Mouse (Mus musculus) embryonic facial prominence, embryonic 11.5 days (tissue): Measurements from ENCODE around the gene Dedd. TPM values are rescaled to one million over a fixed set of nuclear protein-coding genes. Genes with fewer than 3 reads are reported as not detected.
A peak's percentile ranks its signal among the peaks of the same experiment; 100 is the strongest.

Experiments used
- ATAC-seq: fragments of 200-750 bp; cut with Nextera tagmentation; replicated peaks from 2 replicates; pipeline ENCODE4 v1.8.0; 2017; ENCODE audit warnings: low read depth; ENCODE audit not compliant: insufficient number of reproducible peaks, low FRiP score, low TSS enrichment
- DNase-seq: peaks from one replicate; pipeline ENCODE4 v3.0.0-alpha.2; 2015; ENCODE audit warnings: low spot score
- H3K27ac ChIP-seq: fragments of 300-500 bp; sonication (generic); replicated peaks from 2 replicates; pipeline ENCODE4 v1.5.1; 2014; ENCODE audit warnings: mild to moderate bottlenecking, low read depth, low read length, control low read depth
- H3K27me3 ChIP-seq: fragments of 300-500 bp; sonication (generic); 2 replicates; pipeline ENCODE4 v1.6.1; 2014; ENCODE audit warnings: mild to moderate bottlenecking, low read length, moderate library complexity, mixed read lengths; ENCODE audit not compliant: control insufficient read depth, insufficient read depth
- H3K36me3 ChIP-seq: fragments of 300-500 bp; sonication (generic); replicated peaks from 2 replicates; pipeline ENCODE4 v1.6.1; 2014; ENCODE audit warnings: low read depth, mild to moderate bottlenecking, low read length, moderate library complexity, mixed read lengths; ENCODE audit not compliant: control insufficient read depth, insufficient read depth
- H3K4me1 ChIP-seq: fragments of 300-500 bp; sonication (generic); 2 replicates; pipeline ENCODE4 v1.6.1; 2014; ENCODE audit warnings: low read length, mixed read lengths; ENCODE audit not compliant: control insufficient read depth, insufficient read depth
- H3K4me2 ChIP-seq: fragments of 300-500 bp; sonication (generic); 2 replicates; pipeline ENCODE4 v1.6.1; 2014; ENCODE audit warnings: low read depth, mild to moderate bottlenecking, control low read depth, low read length, moderate library complexity
- H3K4me3 ChIP-seq: fragments of 300-500 bp; sonication (generic); 2 replicates; pipeline ENCODE4 v1.5.1; 2014; ENCODE audit warnings: low read depth, low read length, control low read depth
- H3K9ac ChIP-seq: fragments of 300-500 bp; sonication (generic); replicated peaks from 2 replicates; pipeline ENCODE4 v1.6.1; 2014; ENCODE audit warnings: mild to moderate bottlenecking, control low read depth, low read length
- H3K9me3 ChIP-seq: fragments of 300-500 bp; sonication (generic); replicated peaks from 2 replicates; pipeline ENCODE4 v1.6.1; 2016; ENCODE audit warnings: mild to moderate bottlenecking, low read length, inconsistent platforms, mixed read lengths; ENCODE audit not compliant: control insufficient read depth
- WGBS: fragments of 180-500 bp; shearing (Covaris S2); extraction: QIAGEN DNeasy Blood & Tissue Kit; methylation state at CpG from one replicate; pipeline ENCODE4 v1.1.7; 2014; 5-methylcytosine and 5-hydroxymethylcytosine counted together
- polyA plus RNA-seq: library from polyadenylated mRNA; unstranded; fragments of >200 nt; fragmentation: Nextera tagmentation; extraction: Ambion mirVana; gene quantifications from 2 replicates; pipeline ENCODE4 v1.2.1, GENCODE M21; 2014

Gene Dedd
- polyA plus RNA-seq, 1 experiment from 2014 or later: 51.7 TPM

GRCm38 (mm10) chr1:171284491-171284890 is 44.5 kb upstream of the Dedd start:
- DNase-seq (no peak), ATAC-seq (no peak)
- H3K4me2 ChIP-seq: no peak overlapping the region
- H3K9me3 ChIP-seq: no peaks in the 10 kb centered on the region
- H3K27me3 ChIP-seq: no peaks in the 10 kb centered on the region
- WGBS: 92% methylated on average over 15 of the region's 15 CpGs
- H3K27ac ChIP-seq: no peak overlapping the region
- no peak overlapping the region for H3K4me3 ChIP-seq
- H3K36me3 ChIP-seq: no peaks in the 10 kb centered on the region; the same call in none of the 2 replicates
- H3K9ac ChIP-seq: no peak overlapping the region
- H3K4me1 ChIP-seq: peaks cover 6% of the 10 kb centered on the region; the same call in 1 of the 2 replicates

GRCm38 (mm10) chr1:171285096-171285892 is 43.7 kb upstream of the Dedd start:
- ATAC-seq: no peak
- Histone ChIP-seq H3K9ac (no peak overlapping the region), H3K27ac (no peak overlapping the region), H3K36me3 (no peaks in the 10 kb centered on the region; the same call in none of the 2 replicates), H3K4me3 (no peak overlapping the region), H3K4me1 (0 out of 2 replicates have a peak, but pooled peaks cover under 1% of the 10 kb centered on the region), H3K9me3 (no peaks in the 10 kb centered on the region), H3K4me2 (no peak overlapping the region), H3K27me3 (no peaks in the 10 kb centered on the region)
- no peak for DNase-seq
- 87% methylated on average over 20 of the region's 20 CpGs for WGBS

DNA sequence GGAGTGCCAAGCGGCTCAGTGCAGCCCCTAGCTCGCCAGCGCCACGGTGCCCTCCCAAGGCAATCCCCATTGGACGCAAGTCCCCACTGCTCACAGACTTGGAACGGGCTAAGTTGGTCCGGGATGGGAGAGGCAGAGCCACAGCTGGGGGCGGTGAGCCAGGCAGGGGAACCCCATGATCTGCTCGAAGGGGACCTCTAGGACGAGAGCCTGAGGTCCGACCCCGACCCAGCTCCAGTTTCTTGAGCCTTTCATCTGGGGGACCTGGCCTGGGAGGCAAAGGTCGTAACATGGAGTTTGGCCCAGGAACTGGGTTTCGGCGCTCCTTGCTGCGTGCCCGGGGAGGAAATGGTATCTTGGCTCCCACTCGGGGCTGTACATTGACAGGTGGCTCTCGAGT is 42.4 kb upstream of the Dedd start:
- Histone ChIP-seq H3K4me2 (peak overlapping the region; percentile 67; the same call in 1 of the 2 replicates), H3K9me3 (no peaks in the 10 kb centered on the region), H3K27ac (no peak overlapping the region), H3K27me3 (no peaks in the 10 kb centered on the region), H3K9ac (no peak overlapping the region), H3K36me3 (no peaks in the 10 kb centered on the region; the same call in none of the 2 replicates), H3K4me3 (0 out of 2 replicates have a peak overlapping the region, but pooled peaks have one; percentile 90), H3K4me1 (no peaks in the 10 kb centered on the region)
- DNase-seq (no peak), ATAC-seq (no peak)
- 90% methylated on average over 19 of the region's 19 CpGs for WGBS

DNA sequence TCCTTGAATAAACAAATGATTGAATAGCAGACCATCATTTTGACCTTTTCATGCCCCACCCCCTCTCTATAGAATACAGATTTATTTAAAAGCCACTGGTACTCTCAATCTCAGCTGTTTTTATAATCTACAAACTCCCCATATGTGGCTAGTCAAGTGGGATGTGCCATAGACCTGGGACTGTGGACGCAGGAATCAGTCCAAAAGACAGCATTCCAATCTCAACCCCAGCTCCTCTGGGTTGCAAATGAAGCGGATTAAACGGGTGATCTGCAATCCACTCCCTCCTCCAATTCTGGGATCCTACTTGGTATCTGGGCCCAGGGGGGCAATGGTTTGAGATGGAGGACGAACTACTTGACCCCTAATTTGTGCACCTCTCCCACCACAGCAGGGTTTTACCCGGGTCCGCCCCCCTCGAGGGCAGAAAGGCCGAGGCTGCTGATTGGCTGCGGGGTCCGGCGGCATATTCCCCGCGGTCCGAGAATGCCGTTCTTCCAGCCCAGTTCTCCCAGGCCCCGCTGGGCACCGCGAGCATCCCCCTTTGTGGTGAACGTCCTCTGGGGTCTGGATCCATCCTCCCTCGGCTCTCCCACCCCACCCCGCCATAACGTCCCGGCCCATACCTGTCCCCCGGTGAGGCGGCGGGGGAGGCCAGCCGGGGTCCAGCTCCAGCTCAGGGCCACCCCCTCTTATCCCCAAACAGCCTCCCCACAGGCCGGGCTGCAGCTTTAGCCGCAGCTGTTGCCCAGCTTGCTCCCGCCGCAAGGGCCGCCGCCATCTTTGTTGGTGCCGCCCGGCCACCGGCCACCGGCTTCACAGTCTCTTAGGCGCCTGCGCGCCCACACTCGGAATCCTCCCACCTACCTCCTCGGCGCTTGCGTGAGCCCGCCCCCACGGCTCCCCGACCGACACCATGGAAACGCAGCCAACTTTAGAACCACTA is 41.5 kb upstream of the Dedd start, which contains the start of gene Usp21:
Gene Usp21 (minus strand): TSS at position 856 of the 946 bp plus-strand sequence.
- H3K36me3 ChIP-seq: no peaks in the 10 kb centered on the region; the same call in none of the 2 replicates
- peak within 1 kb of the TSS; percentile 99 for H3K9ac ChIP-seq
- H3K4me3 ChIP-seq: peak within 1 kb of the TSS; percentile 90
- no peaks in the 10 kb centered on the region for H3K27me3 ChIP-seq
- H3K4me2 ChIP-seq: peak within 1 kb of the TSS; percentile 67
- DNase-seq: peak; percentile 96
- peak; percentile 91 for ATAC-seq
- peak within 1 kb of the TSS; percentile 88 for H3K27ac ChIP-seq
- 1% methylated on average over 48 of the region's 49 CpGs for WGBS
- H3K4me1 ChIP-seq: no peaks in the 10 kb centered on the region
- no peaks in the 10 kb centered on the region for H3K9me3 ChIP-seq

GRCm38 (mm10) chr1:171288328-171288727 is 40.6 kb upstream of the Dedd start:
- H3K9me3 ChIP-seq: no peaks in the 10 kb centered on the region
- H3K36me3 ChIP-seq: no peaks in the 10 kb centered on the region; the same call in none of the 2 replicates
- peak overlapping the region; percentile 88; the same call in 1 of the 2 replicates for H3K27ac ChIP-seq
- H3K4me1 ChIP-seq: no peaks in the 10 kb centered on the region
- WGBS: 66% methylated on average over 4 of the region's 4 CpGs
- peak overlapping the region; percentile 67; the same call in 1 of the 2 replicates for H3K4me2 ChIP-seq
- H3K9ac ChIP-seq: no peak overlapping the region
- ATAC-seq (no peak), DNase-seq (no peak)
- H3K4me3 ChIP-seq: peak overlapping the region; percentile 90; the same call in 1 of the 2 replicates
- no peaks in the 10 kb centered on the region for H3K27me3 ChIP-seq

DNA sequence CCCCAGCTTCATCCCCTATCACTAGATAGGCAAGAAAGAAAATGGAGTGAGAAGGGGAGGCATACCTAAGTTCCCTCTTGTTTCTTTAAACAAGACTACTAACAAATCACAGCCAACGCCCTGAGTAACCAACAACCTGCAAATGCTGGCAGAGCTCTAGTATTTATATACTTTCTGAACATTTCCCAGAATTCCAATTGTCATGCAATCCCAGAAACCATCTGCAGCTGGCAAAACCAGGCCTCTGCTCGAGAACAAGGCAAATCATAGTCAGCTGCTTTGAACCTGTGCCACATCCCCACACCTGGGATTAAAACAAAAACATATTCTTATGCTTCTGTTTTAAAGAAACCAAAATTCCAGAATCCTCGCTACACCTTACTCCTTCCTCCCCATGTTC is 35.6 kb upstream of the Dedd start:
- Histone ChIP-seq H3K27ac (no peak overlapping the region), H3K27me3 (no peaks in the 10 kb centered on the region), H3K36me3 (no peaks in the 10 kb centered on the region; the same call in none of the 2 replicates), H3K4me3 (no peak overlapping the region), H3K4me2 (no peak overlapping the region), H3K9me3 (no peaks in the 10 kb centered on the region), H3K4me1 (no peaks in the 10 kb centered on the region), H3K9ac (no peak overlapping the region)
- no peak for ATAC-seq
- no peak for DNase-seq
- 84% methylated on average over 3 of the region's 3 CpGs for WGBS

- no peaks in the 10 kb centered on the region for H3K27me3 ChIP-seq
- H3K27ac ChIP-seq: peak overlapping the region; percentile 91; the same call in 1 of the 2 replicates
- 55% methylated on average over 5 of the region's 5 CpGs for WGBS
- ATAC-seq (no peak), DNase-seq (no peak)
- H3K9me3 ChIP-seq: no peaks in the 10 kb centered on the region
- peak overlapping the region; percentile 91 for H3K9ac ChIP-seq
- no peaks in the 10 kb centered on the region for H3K4me1 ChIP-seq
- H3K4me3 ChIP-seq: peak overlapping the region; percentile 71
- H3K36me3 ChIP-seq: no peaks in the 10 kb centered on the region; the same call in none of the 2 replicates
- H3K4me2 ChIP-seq: peak overlapping the region; percentile 46
These were observed 35.0 kb upstream of the Dedd start for GRCm38 (mm10) chr1:171293906-171294297.
